In the genomic region with DNA sequence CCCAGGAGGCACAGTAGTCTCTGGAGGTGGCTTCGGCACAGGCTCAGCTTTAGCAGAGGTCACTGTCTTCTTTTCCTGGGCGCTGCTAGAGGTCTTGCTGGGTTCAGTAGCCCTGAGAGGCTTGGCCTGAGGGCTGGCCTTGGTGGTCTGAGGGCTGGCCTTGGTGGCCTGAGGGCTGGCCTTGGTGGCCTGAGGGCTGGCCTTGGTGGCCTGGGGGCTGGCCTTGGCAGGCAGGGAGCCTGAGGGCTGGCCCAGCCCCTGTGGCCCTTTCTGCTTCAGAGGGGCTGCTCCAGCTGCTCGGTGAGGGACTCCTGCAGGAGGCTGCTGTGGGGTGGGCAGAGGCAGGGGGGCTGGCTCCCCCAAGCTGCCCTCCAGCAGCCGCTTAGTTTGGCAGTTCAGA, we compare ENCODE assay signal across 21 mouse cellular contexts. TPM values are rescaled to one million over a fixed set of nuclear protein-coding genes. Genes with fewer than 3 reads are reported as not detected.
DNase-seq lines count a peak whose midpoint lies in the region; ATAC-seq and TF ChIP-seq lines count a peak whose summit lies in the region.
"Had no signal": no experiment of that assay in that cellular context is flagged by ENCODE, and none has a peak within 500 bp of the region (broad histone marks: within the 10 kb centered on the region; RNA-seq: fewer than 3 reads in every experiment).

No protein-coding gene starts in this region.

- H3K9ac ChIP-seq in hindbrain, embryonic 12.5 days = 0 out of 2 replicates have a peak overlapping the region, but pooled peaks have one; percentile 5
- H3K9ac ChIP-seq in hindbrain, embryonic 11.5 days (ENCODE audit: low read depth, low read length) = no peak overlapping the region
- peak overlapping the region; percentile 7; the same call in 1 of the 2 replicates for H3K9ac ChIP-seq in embryonic facial prominence, embryonic 13.5 days
- no peak overlapping the region for H3K9ac ChIP-seq in lung, postnatal 0 days (replicated peaks; ENCODE audit: low read depth)
- H3K9ac ChIP-seq: kidney, embryonic 15.5 days; neural tube, embryonic 15.5 days had no signal

- DNase-seq in hindbrain, embryonic 11.5 days (ENCODE audit: low spot score) = no peak
- DNase-seq in ovary, postnatal 36 days (ENCODE audit: low spot score) = peak; percentile 47
- DNase-seq in ovary, postnatal 10 days (ENCODE audit: low spot score) = no peak
- no peak for DNase-seq in lung, postnatal 0 days (ENCODE audit: low spot score)
- DNase-seq in right cerebral cortex, postnatal 25 days = no peak
- no peak for DNase-seq in kidney, adult 8-10 months
- DNase-seq: cerebellum, adult 11 months; cerebellum, postnatal 14 days; gastrocnemius, postnatal 14 days; heart, postnatal 14 days; left cerebral cortex, postnatal 4 days; lung, adult 2 months; midbrain, embryonic 14.5 days; right cerebral cortex, adult 18-20 months had no signal

- ATAC-seq in hindbrain, embryonic 12.5 days (ENCODE audit: low FRiP score) = no peak
- no peak for ATAC-seq in hindbrain, embryonic 11.5 days (ENCODE audit: low FRiP score)
- ATAC-seq in embryonic facial prominence, embryonic 13.5 days (ENCODE audit: insufficient number of reproducible peaks, insufficient read depth, low FRiP score, low TSS enrichment, low read depth) = no peak
- no peak for ATAC-seq in lung, postnatal 0 days
- ATAC-seq: activated CD4-positive, CD25-positive, alpha-beta regulatory T cell, adult 4 months had no signal

- TF ChIP-seq CTCF in lung, postnatal 0 days (IDR thresholded peaks at IDR 0.05) = no peak

- H3K4me1 ChIP-seq in hindbrain, embryonic 12.5 days = peaks cover 7% of the 10 kb centered on the region; the same call in 1 of the 2 replicates
- no peaks in the 10 kb centered on the region for H3K4me1 ChIP-seq in hindbrain, embryonic 11.5 days (replicated peaks; ENCODE audit: control insufficient read depth, insufficient read depth, low read length)
- peaks cover 14% of the 10 kb centered on the region for H3K4me1 ChIP-seq in embryonic facial prominence, embryonic 13.5 days
- peaks cover 3% of the 10 kb centered on the region; the same call in 1 of the 2 replicates for H3K4me1 ChIP-seq in lung, postnatal 0 days (ENCODE audit: insufficient read depth, low read depth, low read length)
- H3K4me1 ChIP-seq: neural tube, embryonic 15.5 days had no signal

- no peak overlapping the region for H3K4me3 ChIP-seq in hindbrain, embryonic 12.5 days
- no peak overlapping the region for H3K4me3 ChIP-seq in hindbrain, embryonic 11.5 days (ENCODE audit: low read depth, low read length)
- no peak overlapping the region for H3K4me3 ChIP-seq in embryonic facial prominence, embryonic 13.5 days
- H3K4me3 ChIP-seq in lung, postnatal 0 days (ENCODE audit: low read depth, low read length) = no peak overlapping the region
- H3K4me3 ChIP-seq: kidney, embryonic 15.5 days; myocyte; neural tube, embryonic 15.5 days had no signal

- H3K27me3 ChIP-seq in hindbrain, embryonic 12.5 days = peaks cover 22% of the 10 kb centered on the region
- H3K27me3 ChIP-seq in hindbrain, embryonic 11.5 days (ENCODE audit: control insufficient read depth, insufficient read depth, low read length) = no peaks in the 10 kb centered on the region
- peaks cover 22% of the 10 kb centered on the region for H3K27me3 ChIP-seq in embryonic facial prominence, embryonic 13.5 days
- no peaks in the 10 kb centered on the region for H3K27me3 ChIP-seq in lung, postnatal 0 days (replicated peaks; ENCODE audit: insufficient read depth, low read length)
- H3K27me3 ChIP-seq: neural tube, embryonic 15.5 days had no signal

- no peak overlapping the region for H3K27ac ChIP-seq in hindbrain, embryonic 12.5 days
- no peak overlapping the region for H3K27ac ChIP-seq in hindbrain, embryonic 11.5 days (ENCODE audit: low read depth, low read length)
- peak overlapping the region; percentile 85 for H3K27ac ChIP-seq in embryonic facial prominence, embryonic 13.5 days
- no peak overlapping the region for H3K27ac ChIP-seq in lung, postnatal 0 days (ENCODE audit: low read length)
- H3K27ac ChIP-seq: kidney, embryonic 15.5 days; macrophage; neural tube, embryonic 15.5 days had no signal

- WGBS in hindbrain, embryonic 12.5 days = 56% methylated on average over 4 of the region's 4 CpGs
- 56% methylated on average over 4 of the region's 4 CpGs for WGBS in hindbrain, embryonic 11.5 days
- WGBS in embryonic facial prominence, embryonic 13.5 days = 53% methylated on average over 4 of the region's 4 CpGs
- WGBS in lung, postnatal 0 days = 59% methylated on average over 4 of the region's 4 CpGs

- no peaks in the 10 kb centered on the region for H3K9me3 ChIP-seq in hindbrain, embryonic 12.5 days (replicated peaks)
- H3K9me3 ChIP-seq in hindbrain, embryonic 11.5 days (ENCODE audit: control insufficient read depth, low read length) = no peaks in the 10 kb centered on the region
- H3K9me3 ChIP-seq in embryonic facial prominence, embryonic 13.5 days = no peaks in the 10 kb centered on the region
- H3K9me3 ChIP-seq in lung, postnatal 0 days (ENCODE audit: low read length) = no peaks in the 10 kb centered on the region
- H3K9me3 ChIP-seq: kidney, embryonic 15.5 days; neural tube, embryonic 15.5 days had no signal

- H3K36me3 ChIP-seq in hindbrain, embryonic 12.5 days = peaks cover 52% of the 10 kb centered on the region
- H3K36me3 ChIP-seq in hindbrain, embryonic 11.5 days (ENCODE audit: control insufficient read depth, insufficient read depth, low read length) = no peaks in the 10 kb centered on the region; the same call in 1 of the 2 replicates
- H3K36me3 ChIP-seq in embryonic facial prominence, embryonic 13.5 days = no peaks in the 10 kb centered on the region
- no peaks in the 10 kb centered on the region for H3K36me3 ChIP-seq in lung, postnatal 0 days (ENCODE audit: insufficient read depth, low read length)
- H3K36me3 ChIP-seq: kidney, embryonic 15.5 days had no signal

- no peak for TF ChIP-seq EP300 in lung, postnatal 0 days (IDR thresholded peaks at IDR 0.05)

- no peak overlapping the region for H3K4me2 ChIP-seq in hindbrain, embryonic 12.5 days (replicated peaks)
- no peak overlapping the region for H3K4me2 ChIP-seq in hindbrain, embryonic 11.5 days (replicated peaks; ENCODE audit: low read depth, low read length)
- H3K4me2 ChIP-seq in embryonic facial prominence, embryonic 13.5 days = no peak overlapping the region
- H3K4me2 ChIP-seq in lung, postnatal 0 days (replicated peaks; ENCODE audit: low read depth, low read length) = no peak overlapping the region
- H3K4me2 ChIP-seq: kidney, embryonic 15.5 days; neural tube, embryonic 15.5 days had no signal

RNA-seq across cellular contexts. Expression of a gene that starts 22.7 kb away (rescaled TPM):
- polyA plus RNA-seq in hindbrain, embryonic 12.5 days (2016; fragmentation: Nextera tagmentation; extraction: Ambion mirVana) = 54.3 and 58.6 TPM in 2 replicates
- polyA plus RNA-seq in hindbrain, embryonic 11.5 days (2014; fragmentation: Nextera tagmentation; extraction: Ambion mirVana) = 54.3 and 55.3 TPM in 2 replicates
- 40.8 and 45.6 TPM in 2 replicates for polyA plus RNA-seq in embryonic facial prominence, embryonic 13.5 days (2015; fragmentation: Nextera tagmentation; extraction: Ambion mirVana)
- polyA plus RNA-seq in lung, postnatal 0 days (2015; fragmentation: Nextera tagmentation; extraction: Ambion mirVana) = 29.3 and 34.6 TPM in 2 replicates

RNA-seq across cellular contexts. Expression of a gene that starts 34.0 kb away (rescaled TPM):
- 39.5 and 40.7 TPM in 2 replicates for polyA plus RNA-seq in hindbrain, embryonic 12.5 days (2016; fragmentation: Nextera tagmentation; extraction: Ambion mirVana)
- 24.3 and 26.5 TPM in 2 replicates for polyA plus RNA-seq in hindbrain, embryonic 11.5 days (2014; fragmentation: Nextera tagmentation; extraction: Ambion mirVana)
- polyA plus RNA-seq in embryonic facial prominence, embryonic 13.5 days (2015; fragmentation: Nextera tagmentation; extraction: Ambion mirVana) = 31.2 and 36.2 TPM in 2 replicates
- polyA plus RNA-seq in lung, postnatal 0 days (2015; fragmentation: Nextera tagmentation; extraction: Ambion mirVana) = 19.7 and 20.4 TPM in 2 replicates

RNA-seq across cellular contexts. Expression of a gene that starts 36.9 kb away (rescaled TPM):
- 0.31 and 0.72 TPM in 2 replicates for polyA plus RNA-seq in hindbrain, embryonic 12.5 days (2016; fragmentation: Nextera tagmentation; extraction: Ambion mirVana)
- 0.25 TPM in 2 replicates for polyA plus RNA-seq in hindbrain, embryonic 11.5 days (2014; fragmentation: Nextera tagmentation; extraction: Ambion mirVana)
- polyA plus RNA-seq in embryonic facial prominence, embryonic 13.5 days (2015; fragmentation: Nextera tagmentation; extraction: Ambion mirVana) = 0.38 and 1.0 TPM in 2 replicates
- 0.62 and 1.1 TPM in 2 replicates for polyA plus RNA-seq in lung, postnatal 0 days (2015; fragmentation: Nextera tagmentation; extraction: Ambion mirVana)
- polyA plus RNA-seq: midbrain, embryonic 14.5 days; neural tube, embryonic 15.5 days had no signal

Comparison
In these comparisons a context has a peak if more than half of its experiments do, and no peak if none do; other contexts are left out.
1. H3K9ac ChIP-seq: peak in hindbrain, embryonic 12.5 days (single experiment) and embryonic facial prominence, embryonic 13.5 days (single experiment); none in hindbrain, embryonic 11.5 days (single experiment) and lung, postnatal 0 days (single experiment).